Mouse (Mus musculus) midbrain, embryonic 16.5 days (tissue): Measurements from ENCODE around the gene Armc12. TPM values are rescaled to one million over a fixed set of nuclear protein-coding genes. Genes with fewer than 3 reads are reported as not detected.

ENCODE experiments used
- ATAC-seq: fragments of 200-750 bp; cut with Nextera tagmentation; 2 replicates; pipeline ENCODE4 v1.8.0; 2017; ENCODE audit warnings: moderate TSS enrichment
- H3K27ac ChIP-seq: fragments of 300-500 bp; sonication (generic); 2 replicates; pipeline ENCODE4 v1.5.1; 2014; ENCODE audit warnings: mild to moderate bottlenecking, low read length, mixed read lengths
- H3K27me3 ChIP-seq: fragments of 300-500 bp; sonication (generic); 2 replicates; pipeline ENCODE4 v1.6.1; 2014; ENCODE audit warnings: low read depth, low read length, mixed read lengths; ENCODE audit not compliant: control insufficient read depth, insufficient read depth
- H3K36me3 ChIP-seq: fragments of 300-500 bp; sonication (generic); 2 replicates; pipeline ENCODE4 v1.6.1; 2014; ENCODE audit warnings: mild to moderate bottlenecking, low read length, moderate library complexity, mixed read lengths; ENCODE audit not compliant: control insufficient read depth, insufficient read depth
- H3K4me1 ChIP-seq: fragments of 300-500 bp; sonication (generic); 2 replicates; pipeline ENCODE4 v1.6.1; 2014; ENCODE audit warnings: mild to moderate bottlenecking, low read length, mixed read lengths; ENCODE audit not compliant: control insufficient read depth, insufficient read depth
- H3K4me2 ChIP-seq: fragments of 300-500 bp; sonication (generic); 2 replicates; pipeline ENCODE4 v1.6.1; 2014; ENCODE audit warnings: mild to moderate bottlenecking, low read length, mixed read lengths
- H3K4me3 ChIP-seq: fragments of 300-500 bp; sonication (generic); 2 replicates; pipeline ENCODE4 v1.5.1; 2014; ENCODE audit warnings: low read depth, mild to moderate bottlenecking, low read length, moderate library complexity, mixed read lengths
- H3K9ac ChIP-seq: fragments of 300-500 bp; sonication (generic); 2 replicates; pipeline ENCODE4 v1.6.1; 2014; ENCODE audit warnings: low read depth, low read length, mixed read lengths
- H3K9me3 ChIP-seq: fragments of 300-500 bp; sonication (generic); replicated peaks from 2 replicates; pipeline ENCODE4 v1.6.1; 2014; ENCODE audit warnings: mild to moderate bottlenecking, low read length, mixed read lengths; ENCODE audit not compliant: control insufficient read depth, poor library complexity, severe bottlenecking
- WGBS: fragments of 180-500 bp; shearing (Covaris S2); extraction: QIAGEN DNeasy Blood & Tissue Kit; methylation state at CpG from one replicate; pipeline ENCODE4 v1.1.7; 2014; 5-methylcytosine and 5-hydroxymethylcytosine counted together
- polyA plus RNA-seq: library from polyadenylated mRNA; unstranded; fragments of >200 nt; fragmentation: Nextera tagmentation; extraction: Ambion mirVana; gene quantifications from 2 replicates; pipeline ENCODE4 v1.2.1, GENCODE M21; 2015

The Armc12 gene
- polyA plus RNA-seq, 1 experiment from 2014 or later: not detected

- 27% methylated on average over 9 of the region's 9 CpGs for WGBS
- Histone ChIP-seq H3K4me1 (no peaks in the 10 kb centered on the region), H3K27ac (no peak overlapping the region), H3K9ac (no peak overlapping the region), H3K4me3 (no peak overlapping the region), H3K9me3 (no peaks in the 10 kb centered on the region), H3K27me3 (no peaks in the 10 kb centered on the region), H3K4me2 (no peak overlapping the region), H3K36me3 (no peaks in the 10 kb centered on the region)
- ATAC-seq: no peak
These were observed 18.7 kb upstream of the Armc12 start for GRCm38 (mm10) chr17:28511616-28512541.

- H3K27me3 ChIP-seq: no peaks in the 10 kb centered on the region
- no peaks in the 10 kb centered on the region for H3K9me3 ChIP-seq
- no peak overlapping the region for H3K27ac ChIP-seq
- H3K4me2 ChIP-seq: no peak overlapping the region
- H3K9ac ChIP-seq: no peak overlapping the region
- H3K4me1 ChIP-seq: peaks cover 4% of the 10 kb centered on the region; the same call in 1 of the 2 replicates
- WGBS: 46% methylated on average over 6 of the region's 6 CpGs
- ATAC-seq: no peak
- H3K36me3 ChIP-seq: no peaks in the 10 kb centered on the region
- H3K4me3 ChIP-seq: no peak overlapping the region
These were observed 17.9 kb upstream of the Armc12 start for GRCm38 (mm10) chr17:28512696-28513095.

- Histone ChIP-seq H3K4me2 (no peak overlapping the region), H3K4me3 (no peak overlapping the region), H3K9me3 (no peaks in the 10 kb centered on the region), H3K4me1 (peaks cover 8% of the 10 kb centered on the region; the same call in 1 of the 2 replicates), H3K27me3 (no peaks in the 10 kb centered on the region), H3K36me3 (no peaks in the 10 kb centered on the region), H3K9ac (no peak overlapping the region), H3K27ac (no peak overlapping the region)
- no peak for ATAC-seq
- 72% methylated on average over 1 of the region's 1 CpGs for WGBS
These were observed 17.3 kb upstream of the Armc12 start for GRCm38 (mm10) chr17:28513337-28513736.

- Histone ChIP-seq H3K36me3 (no peaks in the 10 kb centered on the region), H3K27me3 (no peaks in the 10 kb centered on the region), H3K4me1 (peaks cover 12% of the 10 kb centered on the region; the same call in 1 of the 2 replicates), H3K9me3 (no peaks in the 10 kb centered on the region), H3K9ac (no peak overlapping the region), H3K4me3 (no peak overlapping the region), H3K4me2 (no peak overlapping the region), H3K27ac (no peak overlapping the region)
- 72% methylated on average over 7 of the region's 7 CpGs for WGBS
- no peak for ATAC-seq
These were observed 16.8 kb upstream of the Armc12 start for GRCm38 (mm10) chr17:28513844-28514243.

- ATAC-seq: no peak
- H3K4me3 ChIP-seq: no peak overlapping the region
- no peaks in the 10 kb centered on the region for H3K36me3 ChIP-seq
- H3K9me3 ChIP-seq: no peaks in the 10 kb centered on the region
- no peaks in the 10 kb centered on the region for H3K27me3 ChIP-seq
- no peak overlapping the region for H3K27ac ChIP-seq
- 60% methylated on average over 5 of the region's 5 CpGs for WGBS
- no peak overlapping the region for H3K4me2 ChIP-seq
- no peak overlapping the region for H3K9ac ChIP-seq
- H3K4me1 ChIP-seq: peaks cover 12% of the 10 kb centered on the region; the same call in 1 of the 2 replicates
These were observed 16.1 kb upstream of the Armc12 start for GRCm38 (mm10) chr17:28514555-28514954.

GRCm38 (mm10) chr17:28515431-28516341 lies 14.9 kb upstream of the Armc12 start:
- peaks cover 12% of the 10 kb centered on the region; the same call in 1 of the 2 replicates for H3K4me1 ChIP-seq
- 66% methylated on average over 10 of the region's 10 CpGs for WGBS
- H3K4me2 ChIP-seq: no peak overlapping the region
- H3K9ac ChIP-seq: no peak overlapping the region
- ATAC-seq: no peak
- no peak overlapping the region for H3K4me3 ChIP-seq
- no peak overlapping the region for H3K27ac ChIP-seq
- no peaks in the 10 kb centered on the region for H3K9me3 ChIP-seq
- H3K27me3 ChIP-seq: no peaks in the 10 kb centered on the region
- H3K36me3 ChIP-seq: no peaks in the 10 kb centered on the region

GRCm38 (mm10) chr17:28516881-28517280 lies 13.7 kb upstream of the Armc12 start:
- no peak overlapping the region for H3K4me3 ChIP-seq
- H3K36me3 ChIP-seq: no peaks in the 10 kb centered on the region
- WGBS: 76% methylated on average over 4 of the region's 4 CpGs
- ATAC-seq: no peak
- peak overlapping the region; percentile 98; the same call in 1 of the 2 replicates for H3K4me2 ChIP-seq
- peaks cover 5% of the 10 kb centered on the region; the same call in 1 of the 2 replicates for H3K27me3 ChIP-seq
- no peaks in the 10 kb centered on the region for H3K9me3 ChIP-seq
- no peak overlapping the region for H3K9ac ChIP-seq
- peaks cover 12% of the 10 kb centered on the region; the same call in 1 of the 2 replicates for H3K4me1 ChIP-seq
- H3K27ac ChIP-seq: no peak overlapping the region

- Histone ChIP-seq H3K4me3 (peak within 1 kb of the TSS; percentile 55), H3K4me1 (peaks cover 14% of the 10 kb centered on the region; the same call in 1 of the 2 replicates), H3K9me3 (no peaks in the 10 kb centered on the region), H3K9ac (peak within 1 kb of the TSS; percentile 81), H3K27ac (peak within 1 kb of the TSS; percentile 73), H3K4me2 (peak within 1 kb of the TSS; percentile 98), H3K27me3 (peaks cover 5% of the 10 kb centered on the region; the same call in 1 of the 2 replicates), H3K36me3 (no peaks in the 10 kb centered on the region)
- WGBS: 2% methylated on average over 16 of the region's 16 CpGs
- ATAC-seq: 0 out of 2 replicates have a peak, but pooled peaks have one; percentile 27
These were observed 13.1 kb upstream of the Armc12 start, which contains the start of gene Fkbp5 for GRCm38 (mm10) chr17:28517441-28517955. Gene Fkbp5 (minus strand): TSS chr17:28517527.
